Mouse (Mus musculus) thymus, adult 2 months (tissue): ENCODE measurements around the gene Gpr182. TPM values are rescaled to one million over a fixed set of nuclear protein-coding genes. Genes with fewer than 3 reads are reported as not detected.
A peak's percentile ranks its signal among the peaks of the same experiment; 100 is the strongest.

ENCODE experiments used
- DNase-seq: peaks from one replicate; pipeline ENCODE4 v3.0.0; 2021
- H3K27ac ChIP-seq: fragments of 200-500 bp; 2 replicates; pipeline ENCODE4 v1.5.1; 2012; ENCODE audit warnings: low read length, control low read depth; ENCODE audit not compliant: control insufficient read depth, insufficient read depth
- H3K27me3 ChIP-seq: fragments of 200-500 bp; 2 replicates; pipeline ENCODE4 v1.6.1; 2012; ENCODE audit warnings: mild to moderate bottlenecking, low read length, moderate library complexity, mixed read lengths; ENCODE audit not compliant: control insufficient read depth, insufficient read depth
- H3K36me3 ChIP-seq: fragments of 200-500 bp; 2 replicates; pipeline ENCODE4 v1.6.1; 2012; ENCODE audit warnings: mild to moderate bottlenecking, low read length, moderate library complexity; ENCODE audit not compliant: control insufficient read depth, insufficient read depth
- H3K4me1 ChIP-seq: fragments of 200-500 bp; replicated peaks from 2 replicates; pipeline ENCODE4 v1.6.1; 2012; ENCODE audit warnings: low read length; ENCODE audit not compliant: control insufficient read depth, insufficient read depth
- H3K4me3 ChIP-seq: fragments of 200-500 bp; 2 replicates; pipeline ENCODE4 v1.5.1; 2012; ENCODE audit warnings: mild to moderate bottlenecking, low read length, control low read depth, moderate library complexity; ENCODE audit not compliant: control insufficient read depth, insufficient read depth
- CTCF ChIP-seq: fragments of 200-500 bp; IDR thresholded peaks from 2 replicates; pipeline ENCODE4 v1.5.1; 2012; ENCODE audit warnings: mild to moderate bottlenecking, control low read depth, low read length, moderate library complexity, borderline replicate concordance; ENCODE audit not compliant: control insufficient read depth, poor library complexity, insufficient read depth; ENCODE audit errors: extremely low read depth
- POLR2A ChIP-seq: fragments of 200-500 bp; IDR thresholded peaks from 2 replicates; pipeline ENCODE4 v1.6.1; 2012; ENCODE audit warnings: mild to moderate bottlenecking, low read length, control low read depth, moderate library complexity; ENCODE audit not compliant: control insufficient read depth, poor library complexity, insufficient read depth; ENCODE audit errors: extremely low read depth
- WGBS: fragments of 180-500 bp; shearing (Covaris S2); methylation state at CpG from one replicate; pipeline ENCODE4 v1.1.7; 2018; 5-methylcytosine and 5-hydroxymethylcytosine counted together
- polyA plus RNA-seq: library from polyadenylated mRNA; depleted of rRNA; stranded (reverse); fragments of >200 nt; gene quantifications from 2 replicates; pipeline ENCODE4 v1.2.3, GENCODE M21; 2012

Gene Gpr182
- polyA plus RNA-seq, 1 experiment = 2.3 TPM

GRCm38 (mm10) chr10:127750136-127750777, 1.3 kb downstream of the Gpr182 start:
- TF ChIP-seq POLR2A (no peak), CTCF (no peak)
- Histone ChIP-seq H3K36me3 (no peaks in the 10 kb centered on the region), H3K27ac (no peak overlapping the region), H3K4me1 (no peaks in the 10 kb centered on the region), H3K27me3 (no peaks in the 10 kb centered on the region), H3K4me3 (no peak overlapping the region)
- WGBS = 87% methylated on average over 24 of the region's 24 CpGs
- no peak for DNase-seq

- H3K4me3 ChIP-seq = no peak overlapping the region
- DNase-seq = no peak
These were observed 2.5 kb downstream of the Gpr182 start for GRCm38 (mm10) chr10:127748847-127749612.

GRCm38 (mm10) chr10:127747254-127747653, 4.3 kb downstream of the Gpr182 start:
- DNase-seq = no peak
- WGBS = 91% methylated on average over 8 of the region's 8 CpGs
- Histone ChIP-seq H3K4me1 (no peaks in the 10 kb centered on the region), H3K4me3 (no peak overlapping the region), H3K36me3 (peaks cover 16% of the 10 kb centered on the region), H3K27ac (no peak overlapping the region), H3K27me3 (no peaks in the 10 kb centered on the region)
- TF ChIP-seq POLR2A = no peak
- no peak for TF ChIP-seq CTCF

More at GRCm38 (mm10) chr10:127748847-127749612, 2.5 kb downstream of the Gpr182 start:
- Histone ChIP-seq H3K27ac (no peak overlapping the region), H3K27me3 (no peaks in the 10 kb centered on the region), H3K4me1 (no peaks in the 10 kb centered on the region), H3K36me3 (no peaks in the 10 kb centered on the region; the same call in 1 of the 2 replicates)
- no peak for TF ChIP-seq POLR2A
- TF ChIP-seq CTCF = no peak
- 66% methylated on average over 8 of the region's 8 CpGs for WGBS

- Histone ChIP-seq H3K27me3 (no peaks in the 10 kb centered on the region), H3K4me3 (no peak overlapping the region), H3K36me3 (peaks cover 19% of the 10 kb centered on the region), H3K27ac (no peak overlapping the region), H3K4me1 (no peaks in the 10 kb centered on the region)
- 71% methylated on average over 5 of the region's 5 CpGs for WGBS
- no peak for TF ChIP-seq CTCF
- no peak for TF ChIP-seq POLR2A
- DNase-seq = no peak
These were observed 5.6 kb downstream of the Gpr182 start for GRCm38 (mm10) chr10:127745886-127746285.

GRCm38 (mm10) chr10:127744661-127745060, 6.9 kb downstream of the Gpr182 start:
- DNase-seq = peak; percentile 51
- Histone ChIP-seq H3K4me1 (peaks cover 4% of the 10 kb centered on the region), H3K27ac (no peak overlapping the region), H3K4me3 (no peak overlapping the region), H3K27me3 (no peaks in the 10 kb centered on the region; the same call in 1 of the 2 replicates), H3K36me3 (peaks cover 19% of the 10 kb centered on the region)
- WGBS = 90% methylated on average over 5 of the region's 5 CpGs
- TF ChIP-seq CTCF = peak; percentile 91
- TF ChIP-seq POLR2A = no peak

- Histone ChIP-seq H3K4me3 (peak overlapping the region; percentile 47), H3K36me3 (peaks cover 19% of the 10 kb centered on the region), H3K27me3 (no peaks in the 10 kb centered on the region; the same call in 1 of the 2 replicates), H3K4me1 (peaks cover 12% of the 10 kb centered on the region), H3K27ac (no peak overlapping the region)
- DNase-seq = peak; percentile 51
- no peak for TF ChIP-seq CTCF
- TF ChIP-seq POLR2A = no peak
- WGBS = 2% methylated on average over 54 of the region's 55 CpGs
These were observed 11.8 kb downstream of the Gpr182 start for GRCm38 (mm10) chr10:127739661-127740161.

GRCm38 (mm10) chr10:127739083-127739660, 12.4 kb downstream of the Gpr182 start, which contains the start of gene Zbtb39:
Zbtb39 (plus strand) TSS chr10:127739538.
- peak; percentile 76 for DNase-seq
- WGBS = 4% methylated on average over 54 of the region's 61 CpGs
- TF ChIP-seq POLR2A (0 out of 2 replicates have a peak, but pooled peaks have one; percentile 16), CTCF (peak; percentile 77)
- H3K36me3 ChIP-seq = peaks cover 19% of the 10 kb centered on the region
- H3K4me1 ChIP-seq = peaks cover 12% of the 10 kb centered on the region
- no peaks in the 10 kb centered on the region; the same call in 1 of the 2 replicates for H3K27me3 ChIP-seq
- no peak within 1 kb of the TSS for H3K27ac ChIP-seq
- peak within 1 kb of the TSS; percentile 50 for H3K4me3 ChIP-seq
